Mouse (Mus musculus): Measurements from ENCODE around the gene Polr1b. TPM values are rescaled to one million over a fixed set of nuclear protein-coding genes. Genes with fewer than 3 reads are reported as not detected.
A peak's percentile ranks its signal among the peaks of the same experiment; 100 is the strongest.

Gene Polr1b
- polyA plus RNA-seq, 1 experiment from 2014 or later, result 27.9 TPM

DNA sequence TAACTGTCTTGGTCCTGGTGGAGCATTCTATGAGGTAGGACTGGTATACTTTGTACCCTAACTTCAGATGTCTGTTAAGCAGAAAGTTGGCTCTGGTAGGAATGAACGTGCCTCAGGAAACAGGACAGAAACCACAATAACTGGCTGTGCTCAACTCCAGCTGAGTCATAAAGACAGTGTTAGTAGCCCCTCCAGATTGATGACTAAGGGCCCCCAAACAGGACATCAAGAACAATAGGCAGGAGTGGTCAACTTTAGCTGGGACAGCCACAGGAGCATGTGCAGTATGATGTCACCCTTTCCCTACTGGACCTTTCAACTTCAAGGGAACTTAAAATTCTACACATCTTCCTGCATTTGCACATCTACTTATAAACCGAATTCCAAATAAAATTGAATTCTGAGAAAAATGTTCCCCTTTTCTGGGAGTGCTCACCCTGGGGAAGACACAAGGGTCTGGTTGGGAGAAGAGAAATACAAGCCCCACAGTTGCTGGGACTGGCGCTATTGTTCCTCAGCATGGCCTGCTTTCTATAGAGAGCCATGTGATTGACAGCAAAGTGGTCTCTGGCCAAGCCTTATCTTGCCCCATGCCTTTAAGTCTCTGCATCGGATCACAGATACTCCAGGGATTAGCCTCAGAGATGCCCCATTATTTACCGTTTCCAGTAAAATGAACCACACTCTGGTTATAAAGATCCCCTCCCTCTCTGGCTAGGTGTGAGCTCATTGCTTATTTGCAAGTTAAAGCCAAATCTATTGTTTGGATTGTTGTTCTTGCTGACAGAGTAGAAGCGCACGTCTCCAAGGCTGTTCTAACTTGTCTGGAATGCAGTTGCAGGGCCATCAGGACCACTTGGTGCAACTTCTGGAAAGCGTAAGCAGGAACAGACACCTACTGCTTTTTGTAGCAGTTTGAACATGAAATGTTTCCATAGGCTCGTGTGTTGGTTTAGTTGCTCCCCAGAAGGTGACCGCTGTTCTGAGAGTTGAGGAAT is 66.0 kb downstream of the Polr1b start:
- peak; percentile 67 for ATAC-seq (ENCODE audit: borderline replicate concordance, extremely low read depth, low FRiP score, low TSS enrichment)
- Histone ChIP-seq H3K4me2 (no peak overlapping the region), H3K9ac (no peak overlapping the region), H3K4me3 (no peak overlapping the region), H3K27ac (peak overlapping the region; percentile 59), H3K4me1 (0 out of 2 replicates have a peak, but pooled peaks cover 6% of the 10 kb centered on the region), H3K36me3 (no peaks in the 10 kb centered on the region), H3K9me3 (no peaks in the 10 kb centered on the region), H3K27me3 (no peaks in the 10 kb centered on the region)
- 65% methylated on average over 10 of the region's 10 CpGs for WGBS

DNA sequence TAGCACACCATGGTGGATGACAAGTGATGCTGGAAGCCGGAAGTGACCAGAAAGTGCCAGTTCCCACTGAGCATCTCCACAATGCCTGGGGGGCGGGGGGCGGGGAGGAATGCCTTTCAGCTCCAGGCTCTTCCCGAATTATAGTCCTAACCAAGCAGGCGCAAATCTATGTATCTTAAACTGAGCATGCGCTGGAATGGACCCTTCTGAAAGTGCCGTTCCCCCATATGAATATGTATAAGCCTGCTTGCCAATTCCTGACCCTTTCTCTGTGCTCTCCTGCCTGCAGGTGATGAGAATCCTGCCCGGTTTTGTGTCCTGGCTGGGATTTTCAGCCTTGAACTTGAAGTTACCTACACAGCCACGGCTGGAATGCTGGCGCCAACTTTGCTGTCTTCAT is 72.6 kb downstream of the Polr1b start:
- Histone ChIP-seq H3K4me1 (0 out of 2 replicates have a peak, but pooled peaks cover 9% of the 10 kb centered on the region), H3K4me3 (no peak overlapping the region), H3K9me3 (no peaks in the 10 kb centered on the region), H3K27ac (no peak overlapping the region), H3K27me3 (no peaks in the 10 kb centered on the region), H3K4me2 (no peak overlapping the region), H3K9ac (no peak overlapping the region), H3K36me3 (no peaks in the 10 kb centered on the region)
- WGBS, result 47% methylated on average over 10 of the region's 10 CpGs
- ATAC-seq (ENCODE audit: borderline replicate concordance, extremely low read depth, low FRiP score, low TSS enrichment), result no peak

DNA sequence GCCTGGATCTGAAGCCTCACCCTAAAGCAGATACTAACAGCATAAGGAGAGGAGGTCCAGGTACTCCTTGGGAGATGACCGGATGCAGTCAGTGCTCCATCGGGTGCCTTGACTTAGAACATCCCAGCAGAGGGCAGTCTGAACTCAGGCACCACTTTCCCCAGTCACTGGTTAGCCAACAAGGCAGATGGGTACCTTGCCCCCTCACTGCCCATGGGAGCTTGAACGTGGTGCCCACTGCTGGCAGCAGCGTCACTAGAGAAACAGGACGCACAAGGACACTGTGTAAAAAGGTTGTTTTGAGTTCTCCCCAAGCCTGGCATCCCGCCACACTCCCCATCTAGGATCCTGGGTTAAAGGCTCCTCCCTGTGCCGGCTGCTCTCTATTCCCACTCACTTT is 73.7 kb downstream of the Polr1b start:
- 30% methylated on average over 7 of the region's 7 CpGs for WGBS
- H3K27me3 ChIP-seq, result no peaks in the 10 kb centered on the region
- ATAC-seq (ENCODE audit: borderline replicate concordance, extremely low read depth, low FRiP score, low TSS enrichment), result peak; percentile 39; the same call in 1 of the 2 replicates
- H3K36me3 ChIP-seq, result no peaks in the 10 kb centered on the region
- no peak overlapping the region for H3K4me2 ChIP-seq
- H3K27ac ChIP-seq, result no peak overlapping the region
- H3K4me1 ChIP-seq, result 0 out of 2 replicates have a peak, but pooled peaks cover 9% of the 10 kb centered on the region
- H3K9ac ChIP-seq, result no peak overlapping the region
- H3K9me3 ChIP-seq, result no peaks in the 10 kb centered on the region
- no peak overlapping the region for H3K4me3 ChIP-seq

DNA sequence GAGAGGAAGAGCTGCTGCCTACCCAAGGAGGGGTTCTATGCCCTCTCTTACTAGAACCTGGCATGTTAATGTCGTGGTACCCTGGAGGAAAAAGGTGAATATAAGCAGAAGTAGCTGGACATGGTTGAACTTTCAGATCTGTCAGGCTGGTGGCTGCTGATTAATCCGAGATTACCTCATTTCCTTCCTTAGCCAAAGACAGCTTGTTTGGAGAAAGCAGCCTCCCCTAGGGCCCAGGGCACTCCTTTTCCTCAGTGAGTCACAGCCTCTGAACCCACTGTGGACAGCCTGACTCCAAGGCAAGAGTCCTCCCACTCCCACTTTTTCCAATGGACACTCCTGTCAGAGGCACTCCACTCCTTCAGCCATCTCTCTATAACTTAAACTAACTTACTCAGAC is 74.8 kb downstream of the Polr1b start:
- Histone ChIP-seq H3K4me2 (no peak overlapping the region), H3K27ac (no peak overlapping the region), H3K9me3 (no peaks in the 10 kb centered on the region), H3K36me3 (no peaks in the 10 kb centered on the region), H3K27me3 (no peaks in the 10 kb centered on the region), H3K9ac (no peak overlapping the region), H3K4me3 (no peak overlapping the region), H3K4me1 (0 out of 2 replicates have a peak, but pooled peaks cover 9% of the 10 kb centered on the region)
- ATAC-seq (ENCODE audit: borderline replicate concordance, extremely low read depth, low FRiP score, low TSS enrichment), result no peak
- 35% methylated on average over 2 of the region's 2 CpGs for WGBS

Other genes starting within 250 kb of the Polr1b start
- 8.7 and 9.1 TPM in 2 replicates for gene Fbln7, start 238.0 kb upstream of the Polr1b start, polyA plus RNA-seq (2015; fragmentation: Nextera tagmentation; extraction: Ambion mirVana)
- 6.7 and 7.2 TPM in 2 replicates for gene Zc3h8, start 156.9 kb upstream of the Polr1b start, polyA plus RNA-seq (2015; fragmentation: Nextera tagmentation; extraction: Ambion mirVana)
- gene Zc3h6, start 133.6 kb upstream of the Polr1b start, polyA plus RNA-seq (2015; fragmentation: Nextera tagmentation; extraction: Ambion mirVana), result 1.6 and 1.8 TPM in 2 replicates
- gene Gm10762, start 133.3 kb upstream of the Polr1b start, polyA plus RNA-seq (2015; fragmentation: Nextera tagmentation; extraction: Ambion mirVana), result 15.9 and 16.1 TPM in 2 replicates
- gene Vinac1, start 52.8 kb upstream of the Polr1b start, polyA plus RNA-seq (2015; fragmentation: Nextera tagmentation; extraction: Ambion mirVana), result 0.09 and 0.20 TPM in 2 replicates
- 12.4 and 13.7 TPM in 2 replicates for gene Ttl, start 35.1 kb upstream of the Polr1b start, polyA plus RNA-seq (2015; fragmentation: Nextera tagmentation; extraction: Ambion mirVana)
- 27.1 and 27.8 TPM in 2 replicates for gene Chchd5, start 28.7 kb downstream of the Polr1b start, polyA plus RNA-seq (2015; fragmentation: Nextera tagmentation; extraction: Ambion mirVana)
- gene Slc20a1, start 97.8 kb downstream of the Polr1b start, polyA plus RNA-seq (2015; fragmentation: Nextera tagmentation; extraction: Ambion mirVana), result 24.5 and 27.2 TPM in 2 replicates
- gene Ckap2l, start 196.2 kb downstream of the Polr1b start, polyA plus RNA-seq (2015; fragmentation: Nextera tagmentation; extraction: Ambion mirVana), result 46.0 and 50.0 TPM in 2 replicates
- 0.15 and 0.16 TPM in 2 replicates for gene Il1a, start 209.0 kb downstream of the Polr1b start, polyA plus RNA-seq (2015; fragmentation: Nextera tagmentation; extraction: Ambion mirVana)

All from lung, embryonic 15.5 days (tissue).